Mouse (Mus musculus) myocyte (in vitro differentiated cells): ENCODE measurements at regions not wholly inside any gene's neighbourhood (a gene's known extent, or its start where the extent isn't known, plus 50 kb on each side); places are given as distances from the start of the nearest gene placed in this dataset.

ENCODE experiments used
- H3K27me3 ChIP-seq: one replicate; pipeline ENCODE4 v1.6.1; 2011; ENCODE audit not compliant: control insufficient read depth, insufficient read depth, insufficient read length
- H3K36me3 ChIP-seq: one replicate; pipeline ENCODE4 v1.6.1; 2011; ENCODE audit not compliant: control insufficient read depth, insufficient read depth
- H3K4me2 ChIP-seq: one replicate; pipeline ENCODE4 v1.6.1; 2011; ENCODE audit warnings: low read depth, control low read depth
- H3K4me3 ChIP-seq: one replicate; pipeline ENCODE4 v1.5.1; 2011; ENCODE audit warnings: mild to moderate bottlenecking, control low read depth, moderate library complexity
- H3K79me2 ChIP-seq: one replicate; pipeline ENCODE4 v1.6.1; 2011; ENCODE audit not compliant: control insufficient read depth, insufficient read depth
- H3ac ChIP-seq: one replicate; pipeline ENCODE4 v1.6.1; 2011; ENCODE audit not compliant: control insufficient read depth, insufficient read length
- CEBPB ChIP-seq: IDR thresholded peaks from 2 replicates; pipeline ENCODE4 v1.6.1; 2011; ENCODE audit warnings: mild to moderate bottlenecking, moderate library complexity; ENCODE audit not compliant: poor library complexity, insufficient read depth, severe bottlenecking
- E2F4 ChIP-seq: IDR thresholded peaks from one replicate; pipeline ENCODE4 v1.6.1; 2011; ENCODE audit warnings: mild to moderate bottlenecking, control low read depth, moderate library complexity; ENCODE audit not compliant: insufficient read depth
- MAX ChIP-seq: IDR thresholded peaks from one replicate; pipeline ENCODE4 v1.6.1; 2011; ENCODE audit warnings: low read depth, mild to moderate bottlenecking, control low read depth
- MYOD1 ChIP-seq, 3 experiments: IDR thresholded peaks; one replicate each; pipeline ENCODE4 v1.6.1; 2011; ENCODE audit warnings: control low read depth in 2 of 3, low read depth in 2 of 3, mild to moderate bottlenecking in 2 of 3, moderate library complexity in 1 of 3; ENCODE audit not compliant: insufficient read length in 2 of 3, control insufficient read depth in 1 of 3
- MYOG ChIP-seq, 3 experiments: IDR thresholded peaks; one replicate each; pipeline ENCODE4 v1.6.1; 2011; ENCODE audit warnings: control low read depth in 2 of 3, low read depth in 2 of 3, mild to moderate bottlenecking in 2 of 3; ENCODE audit not compliant: insufficient read length in 2 of 3, control insufficient read depth in 1 of 3, insufficient read depth in 1 of 3
- POLR2A ChIP-seq: IDR thresholded peaks from one replicate; pipeline ENCODE4 v1.6.1; 2011; ENCODE audit warnings: low read depth, mild to moderate bottlenecking, control low read depth, moderate library complexity; ENCODE audit not compliant: insufficient read length
- POLR2AphosphoS2 ChIP-seq: IDR thresholded peaks from one replicate; pipeline ENCODE4 v1.6.1; 2011; ENCODE audit warnings: low read depth, control low read depth; ENCODE audit not compliant: insufficient read length
- REST ChIP-seq: IDR thresholded peaks from one replicate; pipeline ENCODE4 v1.6.1; 2011; ENCODE audit warnings: mild to moderate bottlenecking, control low read depth, moderate library complexity; ENCODE audit not compliant: insufficient read depth, insufficient read length
- SRF ChIP-seq: IDR thresholded peaks from one replicate; pipeline ENCODE4 v1.6.1; 2011; ENCODE audit warnings: low read depth; ENCODE audit not compliant: control insufficient read depth, insufficient read length
- TCF12 ChIP-seq: IDR thresholded peaks from one replicate; pipeline ENCODE4 v1.6.1; 2011; ENCODE audit warnings: mild to moderate bottlenecking, control low read depth; ENCODE audit not compliant: poor library complexity, insufficient read depth, severe bottlenecking
- TCF3 ChIP-seq: IDR thresholded peaks from one replicate; pipeline ENCODE4 v1.6.1; 2011; ENCODE audit warnings: low read depth, control low read depth; ENCODE audit not compliant: insufficient read length
- USF1 ChIP-seq: IDR thresholded peaks from one replicate; pipeline ENCODE4 v1.6.1; 2011; ENCODE audit warnings: low read depth, mild to moderate bottlenecking, control low read depth, moderate library complexity

DNA sequence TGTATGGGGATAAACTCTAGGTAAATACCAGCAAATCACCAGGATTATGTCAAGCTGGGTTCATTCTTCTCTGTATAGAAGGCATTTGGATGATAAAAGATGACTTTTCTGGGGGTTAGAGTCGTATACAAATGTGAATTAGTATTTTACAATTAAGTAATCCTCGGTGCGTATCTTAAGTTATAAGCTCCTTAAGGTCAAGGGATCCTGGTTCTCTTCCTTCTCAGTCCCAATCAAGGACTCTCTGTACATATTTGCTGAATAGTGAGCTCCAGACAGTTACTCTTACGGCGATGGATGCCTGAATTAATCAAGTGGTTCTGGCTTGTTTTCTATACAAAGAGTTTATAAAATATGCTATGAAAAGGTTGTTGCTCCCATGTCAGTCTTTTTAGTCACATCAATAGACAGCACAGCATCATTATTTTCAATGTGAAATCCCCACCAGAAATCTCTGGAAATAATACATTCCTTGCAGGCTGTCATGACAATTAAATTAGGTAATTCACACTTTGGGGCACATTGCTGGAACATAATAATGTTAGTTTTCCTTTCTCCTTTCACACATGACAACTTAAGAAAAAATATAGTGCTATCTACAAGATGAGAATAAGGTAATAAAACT lies 64.0 kb upstream of the Cwc22 start:
- TF ChIP-seq MYOD1 (IDR thresholded peaks at IDR 0.05; ENCODE audit: control insufficient read depth in 1 of 3, insufficient read length in 2 of 3, low read depth in 2 of 3) (no peak), MYOG (IDR thresholded peaks at IDR 0.05; ENCODE audit: control insufficient read depth in 1 of 3, insufficient read depth in 1 of 3, insufficient read length in 2 of 3, low read depth in 2 of 3) (no peak), POLR2A (no peak), USF1 (no peak), POLR2AphosphoS2 (no peak), CEBPB (no peak), TCF12 (no peak), E2F4 (no peak), MAX (no peak), TCF3 (no peak), SRF (no peak), REST (no peak)
- no peak overlapping the region for H3K4me2 ChIP-seq
- no peak overlapping the region for H3ac ChIP-seq
- H3K4me3 ChIP-seq = no peak overlapping the region
- no peaks in the 10 kb centered on the region for H3K27me3 ChIP-seq
- H3K79me2 ChIP-seq = no peaks in the 10 kb centered on the region
- no peaks in the 10 kb centered on the region for H3K36me3 ChIP-seq

- H3ac ChIP-seq = no peak overlapping the region
- no peaks in the 10 kb centered on the region for H3K36me3 ChIP-seq
- TF ChIP-seq MAX (no peak), SRF (no peak), MYOG (IDR thresholded peaks at IDR 0.05; ENCODE audit: control insufficient read depth in 1 of 3, insufficient read depth in 1 of 3, insufficient read length in 2 of 3, low read depth in 2 of 3) (no peak), POLR2A (no peak), CEBPB (no peak), POLR2AphosphoS2 (no peak), TCF3 (no peak)
- H3K4me3 ChIP-seq = no peak overlapping the region
- no peaks in the 10 kb centered on the region for H3K27me3 ChIP-seq
- H3K79me2 ChIP-seq = no peaks in the 10 kb centered on the region
- H3K4me2 ChIP-seq = no peak overlapping the region
Measured at GRCm38 (mm10) chr2:78008094-78008493, 61.9 kb upstream of the Cwc22 start.

GRCm38 (mm10) chr2:78005402-78006021 lies 59.3 kb upstream of the Cwc22 start:
- H3K27me3 ChIP-seq = no peaks in the 10 kb centered on the region
- no peaks in the 10 kb centered on the region for H3K79me2 ChIP-seq
- no peak overlapping the region for H3ac ChIP-seq
- H3K4me2 ChIP-seq = no peak overlapping the region
- no peaks in the 10 kb centered on the region for H3K36me3 ChIP-seq
- H3K4me3 ChIP-seq = no peak overlapping the region
- TF ChIP-seq POLR2A (no peak), USF1 (no peak), REST (no peak)

- no peak for TF ChIP-seq MYOD1 (IDR thresholded peaks at IDR 0.05; ENCODE audit: control insufficient read depth in 1 of 3, insufficient read length in 2 of 3, low read depth in 2 of 3)
- no peaks in the 10 kb centered on the region for H3K36me3 ChIP-seq
- H3K4me2 ChIP-seq = no peak overlapping the region
- H3K79me2 ChIP-seq = no peaks in the 10 kb centered on the region
- H3K4me3 ChIP-seq = no peak overlapping the region
- no peaks in the 10 kb centered on the region for H3K27me3 ChIP-seq
- H3ac ChIP-seq = no peak overlapping the region
Measured at GRCm38 (mm10) chr2:78004426-78004825, 58.3 kb upstream of the Cwc22 start.
